Mouse (Mus musculus) liver, embryonic 15.5 days (tissue): Measurements from ENCODE around the gene Krcc1. TPM values are rescaled to one million over a fixed set of nuclear protein-coding genes. Genes with fewer than 3 reads are reported as not detected.

Experiments
- ATAC-seq: fragments of 200-750 bp; cut with Nextera tagmentation; 2 replicates; pipeline ENCODE4 v1.8.0; 2017; ENCODE audit warnings: moderate number of reproducible peaks, mild to moderate bottlenecking, moderate library complexity; ENCODE audit not compliant: insufficient read depth
- H3K27ac ChIP-seq: fragments of 300-500 bp; sonication (generic); replicated peaks from 2 replicates; pipeline ENCODE4 v1.5.1; 2015; ENCODE audit warnings: mild to moderate bottlenecking, inconsistent platforms
- H3K27me3 ChIP-seq: fragments of 300-500 bp; sonication (generic); 2 replicates; pipeline ENCODE4 v1.6.1; 2015; ENCODE audit warnings: mild to moderate bottlenecking, inconsistent platforms
- H3K36me3 ChIP-seq: fragments of 300-500 bp; sonication (generic); replicated peaks from 2 replicates; pipeline ENCODE4 v1.6.1; 2015; ENCODE audit warnings: moderate library complexity, mild to moderate bottlenecking, inconsistent platforms
- H3K4me1 ChIP-seq: fragments of 300-500 bp; sonication (generic); replicated peaks from 2 replicates; pipeline ENCODE4 v1.6.1; 2015; ENCODE audit warnings: inconsistent platforms
- H3K4me2 ChIP-seq: fragments of 300-500 bp; sonication (generic); 2 replicates; pipeline ENCODE4 v1.6.1; 2015; ENCODE audit warnings: moderate library complexity, mild to moderate bottlenecking, inconsistent platforms
- H3K4me3 ChIP-seq: fragments of 300-500 bp; sonication (generic); replicated peaks from 2 replicates; pipeline ENCODE4 v1.5.1; 2015; ENCODE audit warnings: mild to moderate bottlenecking, inconsistent platforms
- H3K9ac ChIP-seq: fragments of 300-500 bp; sonication (generic); 2 replicates; pipeline ENCODE4 v1.6.1; 2015; ENCODE audit warnings: moderate library complexity, mild to moderate bottlenecking, inconsistent platforms
- H3K9me3 ChIP-seq: fragments of 300-500 bp; sonication (generic); replicated peaks from 2 replicates; pipeline ENCODE4 v1.6.1; 2016; ENCODE audit warnings: inconsistent platforms
- WGBS: fragments of 180-500 bp; shearing (Covaris S2); methylation state at CpG from one replicate; pipeline ENCODE4 v1.1.7; 2015; ENCODE audit warnings: mixed read lengths; ENCODE audit not compliant: insufficient replicate concordance; 5-methylcytosine and 5-hydroxymethylcytosine counted together
- polyA plus RNA-seq: library from polyadenylated mRNA; unstranded; fragments of >200 nt; fragmentation: Nextera tagmentation; extraction: Ambion mirVana; gene quantifications from 2 replicates; pipeline ENCODE4 v1.2.1, GENCODE M21; 2015

Gene Krcc1
- polyA plus RNA-seq = 21.5 and 23.1 TPM in 2 replicates

GRCm38 (mm10) chr6:71271389-71272315 is at the start of gene Krcc1:
TSS of gene Krcc1 (plus strand) at chr6:71271677.
- H3K27ac ChIP-seq = peak within 1 kb of the TSS; percentile 92
- peak within 1 kb of the TSS; percentile 98 for H3K9ac ChIP-seq
- H3K36me3 ChIP-seq = no peaks in the 10 kb centered on the region
- peak within 1 kb of the TSS; percentile 89 for H3K4me3 ChIP-seq
- H3K4me2 ChIP-seq = peak within 1 kb of the TSS; percentile 90
- peak; percentile 91 for ATAC-seq
- no peaks in the 10 kb centered on the region for H3K9me3 ChIP-seq
- H3K27me3 ChIP-seq = no peaks in the 10 kb centered on the region
- peaks cover 30% of the 10 kb centered on the region for H3K4me1 ChIP-seq
- under 1% methylated on average over 76 of the region's 84 CpGs for WGBS

- H3K27me3 ChIP-seq = no peaks in the 10 kb centered on the region
- ATAC-seq = no peak
- no peak overlapping the region for H3K4me2 ChIP-seq
- no peak overlapping the region for H3K9ac ChIP-seq
- no peak overlapping the region for H3K27ac ChIP-seq
- 36% methylated on average over 3 of the region's 3 CpGs for WGBS
- no peak overlapping the region for H3K4me3 ChIP-seq
- no peaks in the 10 kb centered on the region for H3K36me3 ChIP-seq
- H3K9me3 ChIP-seq = no peaks in the 10 kb centered on the region
- H3K4me1 ChIP-seq = no peaks in the 10 kb centered on the region
Observed at GRCm38 (mm10) chr6:71224184-71224943, 47.1 kb upstream of the Krcc1 start.

GRCm38 (mm10) chr6:71226544-71226943 is 44.9 kb upstream of the Krcc1 start:
- ATAC-seq = no peak
- Histone ChIP-seq H3K4me2 (no peak overlapping the region), H3K27me3 (no peaks in the 10 kb centered on the region), H3K36me3 (no peaks in the 10 kb centered on the region), H3K9me3 (no peaks in the 10 kb centered on the region), H3K4me1 (no peaks in the 10 kb centered on the region), H3K4me3 (no peak overlapping the region), H3K9ac (no peak overlapping the region), H3K27ac (no peak overlapping the region)
- 56% methylated on average over 6 of the region's 6 CpGs for WGBS

DNA sequence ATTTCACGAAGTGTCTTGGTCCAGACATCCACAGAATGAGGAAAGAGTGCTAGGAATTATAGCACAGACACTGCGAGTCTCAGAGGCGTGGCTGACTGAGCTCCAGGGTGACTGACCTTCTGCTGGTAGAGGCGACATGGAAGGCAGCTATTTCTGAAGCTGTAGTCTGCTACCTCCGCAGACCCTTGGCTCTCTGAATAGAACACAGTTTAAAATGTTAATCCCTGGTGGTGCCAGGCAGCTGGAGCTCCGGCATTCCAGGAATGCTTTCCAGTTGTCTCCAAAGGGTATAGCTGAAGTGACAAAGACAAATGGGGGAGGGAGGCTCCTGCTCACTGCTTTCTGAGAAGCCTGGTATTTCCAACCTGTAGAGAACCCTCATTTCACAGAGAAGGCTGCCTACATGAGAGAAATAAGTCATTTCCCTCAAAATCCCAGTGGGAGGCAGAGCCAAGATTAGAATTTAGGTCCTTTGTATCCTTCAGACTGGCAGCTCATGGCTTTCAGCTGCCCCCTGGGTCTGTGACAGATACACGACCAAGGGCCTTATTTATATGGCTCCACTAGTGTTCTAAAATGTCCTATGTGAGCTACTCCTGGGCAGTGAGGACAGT is 44.2 kb upstream of the Krcc1 start:
- 40% methylated on average over 7 of the region's 7 CpGs for WGBS
- no peak overlapping the region for H3K4me2 ChIP-seq
- no peak for ATAC-seq
- H3K4me1 ChIP-seq = no peaks in the 10 kb centered on the region
- no peaks in the 10 kb centered on the region for H3K27me3 ChIP-seq
- no peak overlapping the region for H3K4me3 ChIP-seq
- no peaks in the 10 kb centered on the region for H3K36me3 ChIP-seq
- H3K9ac ChIP-seq = no peak overlapping the region
- H3K27ac ChIP-seq = no peak overlapping the region
- no peaks in the 10 kb centered on the region for H3K9me3 ChIP-seq

- Histone ChIP-seq H3K4me1 (no peaks in the 10 kb centered on the region), H3K27me3 (no peaks in the 10 kb centered on the region), H3K4me2 (no peak overlapping the region), H3K36me3 (no peaks in the 10 kb centered on the region), H3K27ac (no peak overlapping the region), H3K9ac (no peak overlapping the region), H3K4me3 (no peak overlapping the region), H3K9me3 (no peaks in the 10 kb centered on the region)
- WGBS = 40% methylated on average over 13 of the region's 13 CpGs
- ATAC-seq = no peak
Observed at GRCm38 (mm10) chr6:71235121-71235520, 36.4 kb upstream of the Krcc1 start.

- H3K4me1 ChIP-seq = no peaks in the 10 kb centered on the region
- peak overlapping the region; percentile 65 for H3K27ac ChIP-seq
- no peaks in the 10 kb centered on the region for H3K36me3 ChIP-seq
- ATAC-seq = peak; percentile 74
- no peak overlapping the region for H3K9ac ChIP-seq
- H3K9me3 ChIP-seq = no peaks in the 10 kb centered on the region
- no peak overlapping the region for H3K4me3 ChIP-seq
- H3K27me3 ChIP-seq = no peaks in the 10 kb centered on the region
- WGBS = 36% methylated on average over 3 of the region's 3 CpGs
- H3K4me2 ChIP-seq = no peak overlapping the region
Observed at GRCm38 (mm10) chr6:71235944-71236343, 35.5 kb upstream of the Krcc1 start.

DNA sequence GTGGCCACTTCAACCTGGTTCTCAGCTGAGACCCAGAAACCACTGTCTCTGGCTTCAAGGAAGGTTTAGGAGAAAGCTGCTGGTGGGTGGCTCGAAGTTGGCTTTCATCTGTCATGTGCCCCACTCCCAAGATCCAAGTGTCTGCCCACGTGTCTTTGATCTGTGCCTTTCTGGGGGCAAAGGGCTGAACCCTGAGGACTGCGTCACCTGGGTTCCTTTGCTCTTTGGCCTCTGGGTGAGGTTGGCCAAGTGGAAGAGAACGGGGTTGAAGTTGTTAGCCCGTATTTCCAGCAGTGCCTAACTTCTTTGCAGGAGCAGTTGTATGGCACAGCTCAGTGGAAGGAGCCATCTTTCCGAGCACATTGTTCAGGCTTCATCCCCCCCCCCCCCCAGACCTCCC is 35.0 kb upstream of the Krcc1 start:
- no peak overlapping the region for H3K9ac ChIP-seq
- no peaks in the 10 kb centered on the region for H3K4me1 ChIP-seq
- H3K27ac ChIP-seq = peak overlapping the region; percentile 65
- H3K9me3 ChIP-seq = no peaks in the 10 kb centered on the region
- H3K4me2 ChIP-seq = no peak overlapping the region
- H3K4me3 ChIP-seq = no peak overlapping the region
- H3K27me3 ChIP-seq = no peaks in the 10 kb centered on the region
- ATAC-seq = peak; percentile 47
- 57% methylated on average over 6 of the region's 6 CpGs for WGBS
- no peaks in the 10 kb centered on the region for H3K36me3 ChIP-seq

- Histone ChIP-seq H3K36me3 (no peaks in the 10 kb centered on the region), H3K4me2 (no peak overlapping the region), H3K27ac (peak overlapping the region; percentile 65), H3K27me3 (no peaks in the 10 kb centered on the region), H3K9me3 (no peaks in the 10 kb centered on the region), H3K4me3 (no peak overlapping the region), H3K9ac (no peak overlapping the region), H3K4me1 (no peaks in the 10 kb centered on the region)
- 54% methylated on average over 6 of the region's 6 CpGs for WGBS
- ATAC-seq = peak; percentile 35; the same call in 1 of the 2 replicates
Observed at GRCm38 (mm10) chr6:71237031-71237431, 34.4 kb upstream of the Krcc1 start.

DNA sequence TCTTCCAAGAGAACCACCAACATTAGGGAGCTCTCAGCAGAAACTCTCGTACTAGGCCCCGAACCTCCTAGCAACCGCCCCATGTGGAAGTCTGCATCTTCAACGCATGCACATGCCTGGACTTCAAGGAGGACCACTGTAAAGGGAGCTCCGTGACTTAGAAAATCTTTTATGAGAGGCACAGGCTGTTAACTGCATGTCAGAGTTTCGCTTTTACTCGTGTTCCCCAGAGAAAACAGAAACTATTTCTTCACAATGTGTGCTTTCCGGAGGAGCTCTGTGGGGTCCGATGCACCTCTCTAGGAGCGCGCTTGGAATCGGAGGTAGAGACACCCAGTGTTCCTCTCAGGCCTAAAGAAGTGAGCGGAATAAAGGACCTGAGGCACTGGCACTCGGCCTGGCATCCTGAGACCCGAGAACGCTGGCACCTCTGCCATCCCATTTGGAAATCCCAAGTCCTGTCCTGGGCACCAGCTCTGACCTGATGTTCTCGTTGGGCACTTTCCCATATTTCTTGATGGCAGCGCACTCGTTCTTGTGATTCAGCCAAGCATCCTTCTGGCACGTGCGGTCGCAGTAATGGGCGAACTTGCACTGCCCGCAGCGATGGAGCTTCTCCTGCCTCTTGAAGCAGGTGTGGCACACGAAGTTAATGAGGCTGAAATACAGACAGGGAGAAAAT is 32.3 kb upstream of the Krcc1 start:
- H3K27me3 ChIP-seq = no peaks in the 10 kb centered on the region
- H3K4me1 ChIP-seq = no peaks in the 10 kb centered on the region
- 74% methylated on average over 26 of the region's 26 CpGs for WGBS
- ATAC-seq = no peak
- no peaks in the 10 kb centered on the region for H3K9me3 ChIP-seq
- H3K36me3 ChIP-seq = no peaks in the 10 kb centered on the region
- H3K4me2 ChIP-seq = no peak overlapping the region
- no peak overlapping the region for H3K27ac ChIP-seq
- H3K4me3 ChIP-seq = no peak overlapping the region
- H3K9ac ChIP-seq = no peak overlapping the region

DNA sequence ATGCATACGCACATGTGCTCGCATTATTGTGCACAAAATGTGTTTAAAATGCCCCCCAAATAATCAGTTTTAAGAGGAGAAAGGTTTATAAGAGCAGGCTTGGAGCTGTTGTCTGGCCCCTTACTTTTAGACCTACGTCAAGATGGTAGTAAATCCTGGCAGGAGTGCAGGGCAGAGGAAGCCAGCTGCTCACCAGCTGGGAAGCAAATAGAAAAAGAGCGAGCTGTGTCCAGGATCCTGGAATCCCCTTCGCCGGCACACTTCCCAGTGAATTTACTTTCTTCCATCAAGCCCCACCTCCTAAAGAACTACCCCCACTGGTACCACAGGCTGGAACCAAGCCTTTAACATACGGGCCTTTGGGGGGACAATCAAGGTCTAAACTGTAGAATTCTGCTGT is 30.6 kb upstream of the Krcc1 start:
- WGBS = 60% methylated on average over 7 of the region's 7 CpGs
- no peak for ATAC-seq
- Histone ChIP-seq H3K4me3 (no peak overlapping the region), H3K4me1 (no peaks in the 10 kb centered on the region), H3K4me2 (no peak overlapping the region), H3K9ac (no peak overlapping the region), H3K9me3 (no peaks in the 10 kb centered on the region), H3K27me3 (no peaks in the 10 kb centered on the region), H3K36me3 (no peaks in the 10 kb centered on the region), H3K27ac (no peak overlapping the region)
